Mouse (Mus musculus) midbrain, embryonic 16.5 days (tissue): ENCODE results near the gene Jmjd6. TPM values are rescaled to one million over a fixed set of nuclear protein-coding genes. Genes with fewer than 3 reads are reported as not detected.

ENCODE experiments used
- ATAC-seq: fragments of 200-750 bp; cut with Nextera tagmentation; 2 replicates; pipeline ENCODE4 v1.8.0; 2017; ENCODE audit warnings: moderate TSS enrichment
- H3K27ac ChIP-seq: fragments of 300-500 bp; sonication (generic); 2 replicates; pipeline ENCODE4 v1.5.1; 2014; ENCODE audit warnings: mild to moderate bottlenecking, low read length, mixed read lengths
- H3K27me3 ChIP-seq: fragments of 300-500 bp; sonication (generic); 2 replicates; pipeline ENCODE4 v1.6.1; 2014; ENCODE audit warnings: low read depth, low read length, mixed read lengths; ENCODE audit not compliant: control insufficient read depth, insufficient read depth
- H3K36me3 ChIP-seq: fragments of 300-500 bp; sonication (generic); 2 replicates; pipeline ENCODE4 v1.6.1; 2014; ENCODE audit warnings: mild to moderate bottlenecking, low read length, moderate library complexity, mixed read lengths; ENCODE audit not compliant: control insufficient read depth, insufficient read depth
- H3K4me1 ChIP-seq: fragments of 300-500 bp; sonication (generic); 2 replicates; pipeline ENCODE4 v1.6.1; 2014; ENCODE audit warnings: mild to moderate bottlenecking, low read length, mixed read lengths; ENCODE audit not compliant: control insufficient read depth, insufficient read depth
- H3K4me2 ChIP-seq: fragments of 300-500 bp; sonication (generic); 2 replicates; pipeline ENCODE4 v1.6.1; 2014; ENCODE audit warnings: mild to moderate bottlenecking, low read length, mixed read lengths
- H3K4me3 ChIP-seq: fragments of 300-500 bp; sonication (generic); 2 replicates; pipeline ENCODE4 v1.5.1; 2014; ENCODE audit warnings: low read depth, mild to moderate bottlenecking, low read length, moderate library complexity, mixed read lengths
- H3K9ac ChIP-seq: fragments of 300-500 bp; sonication (generic); 2 replicates; pipeline ENCODE4 v1.6.1; 2014; ENCODE audit warnings: low read depth, low read length, mixed read lengths
- H3K9me3 ChIP-seq: fragments of 300-500 bp; sonication (generic); replicated peaks from 2 replicates; pipeline ENCODE4 v1.6.1; 2014; ENCODE audit warnings: mild to moderate bottlenecking, low read length, mixed read lengths; ENCODE audit not compliant: control insufficient read depth, poor library complexity, severe bottlenecking
- WGBS: fragments of 180-500 bp; shearing (Covaris S2); extraction: QIAGEN DNeasy Blood & Tissue Kit; methylation state at CpG from one replicate; pipeline ENCODE4 v1.1.7; 2014; 5-methylcytosine and 5-hydroxymethylcytosine counted together
- polyA plus RNA-seq: library from polyadenylated mRNA; unstranded; fragments of >200 nt; fragmentation: Nextera tagmentation; extraction: Ambion mirVana; gene quantifications from 2 replicates; pipeline ENCODE4 v1.2.1, GENCODE M21; 2015

The Jmjd6 gene
- polyA plus RNA-seq, 1 experiment from 2014 or later, result 66.3 TPM

GRCm38 (mm10) chr11:116848086-116848876, 5.0 kb upstream of the Jmjd6 start:
- H3K4me3 ChIP-seq, result no peak overlapping the region
- H3K36me3 ChIP-seq, result 0 out of 2 replicates have a peak, but pooled peaks cover 3% of the 10 kb centered on the region
- H3K4me1 ChIP-seq, result peaks cover 25% of the 10 kb centered on the region
- no peak overlapping the region for H3K4me2 ChIP-seq
- WGBS, result 86% methylated on average over 5 of the region's 5 CpGs
- H3K27ac ChIP-seq, result no peak overlapping the region
- no peaks in the 10 kb centered on the region for H3K9me3 ChIP-seq
- H3K9ac ChIP-seq, result no peak overlapping the region
- H3K27me3 ChIP-seq, result no peaks in the 10 kb centered on the region
- ATAC-seq, result no peak

GRCm38 (mm10) chr11:116847187-116848085, 4.2 kb upstream of the Jmjd6 start:
- 73% methylated on average over 3 of the region's 3 CpGs for WGBS
- H3K36me3 ChIP-seq, result 0 out of 2 replicates have a peak, but pooled peaks cover 3% of the 10 kb centered on the region
- no peak overlapping the region for H3K27ac ChIP-seq
- H3K9me3 ChIP-seq, result no peaks in the 10 kb centered on the region
- H3K9ac ChIP-seq, result no peak overlapping the region
- no peaks in the 10 kb centered on the region for H3K27me3 ChIP-seq
- H3K4me1 ChIP-seq, result peaks cover 25% of the 10 kb centered on the region
- H3K4me2 ChIP-seq, result no peak overlapping the region
- no peak for ATAC-seq
- no peak overlapping the region for H3K4me3 ChIP-seq

- H3K27ac ChIP-seq, result no peak overlapping the region
- 0 out of 2 replicates have a peak, but pooled peaks cover 3% of the 10 kb centered on the region for H3K36me3 ChIP-seq
- no peak for ATAC-seq
These were observed 3.4 kb upstream of the Jmjd6 start for GRCm38 (mm10) chr11:116846593-116847181.

GRCm38 (mm10) chr11:116842531-116843260, 553 bp downstream of the Jmjd6 start:
- Histone ChIP-seq H3K27ac (peak overlapping the region; percentile 97), H3K9ac (peak overlapping the region; percentile 90), H3K27me3 (no peaks in the 10 kb centered on the region), H3K9me3 (no peaks in the 10 kb centered on the region), H3K4me3 (peak overlapping the region; percentile 84), H3K4me2 (peak overlapping the region; percentile 65), H3K4me1 (peaks cover 38% of the 10 kb centered on the region), H3K36me3 (peaks cover 10% of the 10 kb centered on the region)
- peak; percentile 72 for ATAC-seq
- under 1% methylated on average over 71 of the region's 73 CpGs for WGBS

More at GRCm38 (mm10) chr11:116846593-116847181, 3.4 kb upstream of the Jmjd6 start:
- Histone ChIP-seq H3K4me1 (peaks cover 30% of the 10 kb centered on the region), H3K27me3 (no peaks in the 10 kb centered on the region), H3K4me3 (no peak overlapping the region), H3K4me2 (no peak overlapping the region), H3K9me3 (no peaks in the 10 kb centered on the region), H3K9ac (no peak overlapping the region)
- WGBS, result 64% methylated on average over 4 of the region's 4 CpGs

- no peak for ATAC-seq
- H3K9ac ChIP-seq, result no peak overlapping the region
- H3K4me2 ChIP-seq, result peak overlapping the region; percentile 65
- 80% methylated on average over 4 of the region's 4 CpGs for WGBS
- H3K9me3 ChIP-seq, result no peaks in the 10 kb centered on the region
- H3K27me3 ChIP-seq, result no peaks in the 10 kb centered on the region
- peaks cover 38% of the 10 kb centered on the region for H3K4me1 ChIP-seq
- no peak overlapping the region for H3K4me3 ChIP-seq
- H3K27ac ChIP-seq, result no peak overlapping the region
- peaks cover 21% of the 10 kb centered on the region for H3K36me3 ChIP-seq
These were observed 2.5 kb downstream of the Jmjd6 start for GRCm38 (mm10) chr11:116840748-116841147.

GRCm38 (mm10) chr11:116839601-116840000, 3.6 kb downstream of the Jmjd6 start:
- H3K4me2 ChIP-seq, result peak overlapping the region; percentile 4; the same call in 1 of the 2 replicates
- ATAC-seq, result no peak
- no peak overlapping the region for H3K27ac ChIP-seq
- no peaks in the 10 kb centered on the region for H3K9me3 ChIP-seq
- no peak overlapping the region for H3K9ac ChIP-seq
- WGBS, result 76% methylated on average over 7 of the region's 7 CpGs
- H3K4me1 ChIP-seq, result peaks cover 36% of the 10 kb centered on the region
- peaks cover 24% of the 10 kb centered on the region for H3K36me3 ChIP-seq
- no peak overlapping the region for H3K4me3 ChIP-seq
- H3K27me3 ChIP-seq, result no peaks in the 10 kb centered on the region

GRCm38 (mm10) chr11:116838936-116839335, 4.3 kb downstream of the Jmjd6 start:
- Histone ChIP-seq H3K9ac (no peak overlapping the region), H3K36me3 (peaks cover 26% of the 10 kb centered on the region), H3K4me2 (no peak overlapping the region), H3K4me3 (no peak overlapping the region), H3K4me1 (peaks cover 30% of the 10 kb centered on the region), H3K27ac (no peak overlapping the region), H3K9me3 (no peaks in the 10 kb centered on the region), H3K27me3 (no peaks in the 10 kb centered on the region)
- ATAC-seq, result no peak
- WGBS, result 91% methylated on average over 14 of the region's 14 CpGs

- Histone ChIP-seq H3K9ac (no peak overlapping the region), H3K27ac (no peak overlapping the region), H3K4me3 (no peak overlapping the region), H3K4me2 (no peak overlapping the region), H3K4me1 (peaks cover 29% of the 10 kb centered on the region), H3K27me3 (no peaks in the 10 kb centered on the region), H3K36me3 (peaks cover 27% of the 10 kb centered on the region), H3K9me3 (no peaks in the 10 kb centered on the region)
- 94% methylated on average over 10 of the region's 10 CpGs for WGBS
- ATAC-seq, result no peak
These were observed 5.8 kb downstream of the Jmjd6 start for GRCm38 (mm10) chr11:116837441-116837840.
